Mouse (Mus musculus) liver, postnatal 0 days (tissue): ENCODE results near the gene Chpf2. TPM values are rescaled to one million over a fixed set of nuclear protein-coding genes. Genes with fewer than 3 reads are reported as not detected.
A peak's percentile ranks its signal among the peaks of the same experiment; 100 is the strongest.

Experiments used
- ATAC-seq: fragments of 200-750 bp; cut with Nextera tagmentation; 2 replicates; pipeline ENCODE4 v1.8.0; 2017; ENCODE audit warnings: mild to moderate bottlenecking, moderate library complexity
- DNase-seq: peaks from one replicate; pipeline ENCODE4 v3.0.0-alpha.2; 2016
- H3K27ac ChIP-seq: fragments of 300-500 bp; sonication (generic); 2 replicates; pipeline ENCODE4 v1.5.1; 2014; ENCODE audit warnings: antibody characterized with exemption, moderate library complexity, mild to moderate bottlenecking, low read depth
- H3K27me3 ChIP-seq: fragments of 300-500 bp; sonication (generic); 2 replicates; pipeline ENCODE4 v1.6.1; 2014; ENCODE audit warnings: low read length, control low read depth, mixed read lengths; ENCODE audit not compliant: insufficient read depth
- H3K36me3 ChIP-seq: fragments of 300-500 bp; sonication (generic); replicated peaks from 2 replicates; pipeline ENCODE4 v1.6.1; 2014; ENCODE audit warnings: mild to moderate bottlenecking, control low read depth, low read length, moderate library complexity, mixed read lengths; ENCODE audit not compliant: insufficient read depth
- H3K4me1 ChIP-seq: fragments of 300-500 bp; sonication (generic); 2 replicates; pipeline ENCODE4 v1.6.1; 2014; ENCODE audit warnings: antibody characterized with exemption, mild to moderate bottlenecking, control low read depth; ENCODE audit not compliant: insufficient read depth
- H3K4me2 ChIP-seq: fragments of 300-500 bp; sonication (generic); 2 replicates; pipeline ENCODE4 v1.6.1; 2014; ENCODE audit warnings: low read depth, mild to moderate bottlenecking, low read length, moderate library complexity, mixed read lengths
- H3K4me3 ChIP-seq: fragments of 300-500 bp; sonication (generic); 2 replicates; pipeline ENCODE4 v1.5.1; 2014; ENCODE audit warnings: low read depth, low read length
- H3K9ac ChIP-seq: fragments of 300-500 bp; sonication (generic); replicated peaks from 2 replicates; pipeline ENCODE4 v1.6.1; 2014; ENCODE audit warnings: mild to moderate bottlenecking, moderate library complexity
- H3K9me3 ChIP-seq: fragments of 300-500 bp; sonication (generic); 2 replicates; pipeline ENCODE4 v1.6.1; 2016; ENCODE audit warnings: mild to moderate bottlenecking, control low read depth, low read length, mixed read lengths
- CTCF ChIP-seq: sonication (generic); IDR thresholded peaks from 2 replicates; pipeline ENCODE4 v1.5.1; 2016; ENCODE audit warnings: antibody characterized with exemption, low read depth
- EP300 ChIP-seq: IDR thresholded peaks from 2 replicates; pipeline ENCODE4 v1.6.1; 2016; ENCODE audit warnings: antibody characterized with exemption, low read depth, mild to moderate bottlenecking
- WGBS: fragments of 180-500 bp; shearing (Covaris S2); extraction: QIAGEN DNeasy Blood & Tissue Kit; methylation state at CpG from one replicate; pipeline ENCODE4 v1.1.7; 2014; ENCODE audit not compliant: insufficient replicate concordance; 5-methylcytosine and 5-hydroxymethylcytosine counted together
- polyA plus RNA-seq: library from polyadenylated mRNA; unstranded; fragments of >200 nt; fragmentation: Nextera tagmentation; extraction: Ambion mirVana; gene quantifications from 2 replicates; pipeline ENCODE4 v1.2.1, GENCODE M21; 2015

The Chpf2 gene
- 13.8 and 15.9 TPM in 2 replicates for polyA plus RNA-seq

DNA sequence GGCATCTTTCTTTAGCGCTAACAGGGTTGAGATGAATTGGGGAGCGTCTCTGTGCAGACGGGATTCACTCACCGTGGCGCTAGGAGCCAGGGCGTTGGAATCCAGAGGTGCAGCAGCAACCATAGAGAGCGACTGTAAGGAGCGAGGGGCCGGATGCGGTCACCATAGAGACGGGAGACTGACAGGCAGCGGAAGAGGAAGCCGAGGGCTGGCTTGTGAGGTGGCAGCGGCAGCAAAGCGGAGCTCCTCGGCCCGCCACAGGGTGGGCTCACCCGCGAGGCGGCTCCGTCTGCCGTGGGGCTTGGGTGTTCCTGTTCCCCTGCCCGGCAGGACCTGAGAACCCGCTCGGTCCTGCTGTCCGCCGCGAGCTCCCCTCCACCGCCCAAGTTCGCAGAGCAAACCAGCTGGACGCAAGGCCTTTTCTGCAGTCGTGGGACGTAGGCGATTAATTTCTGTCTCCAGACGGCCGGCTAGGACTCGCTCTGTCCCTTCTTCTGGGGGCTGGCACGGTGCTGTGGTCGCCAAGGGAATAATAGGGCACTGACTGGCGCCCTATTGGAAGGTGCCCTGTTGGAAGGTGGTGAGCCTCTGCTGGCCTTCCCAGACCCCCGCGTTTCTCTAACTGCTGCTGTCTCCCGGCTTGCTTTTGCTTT is at the start of gene Chpf2:
Gene Chpf2 (plus strand): TSS at position 195 of the 653 bp plus-strand sequence.
- 0% methylated on average over 28 of the region's 43 CpGs for WGBS
- TF ChIP-seq CTCF (no peak), EP300 (no peak)
- Histone ChIP-seq H3K4me2 (peak within 1 kb of the TSS; percentile 91), H3K4me1 (peaks cover 19% of the 10 kb centered on the region), H3K27ac (peak within 1 kb of the TSS; percentile 75), H3K9ac (peak within 1 kb of the TSS; percentile 80), H3K36me3 (peaks cover 11% of the 10 kb centered on the region), H3K9me3 (no peaks in the 10 kb centered on the region), H3K4me3 (peak within 1 kb of the TSS; percentile 86), H3K27me3 (no peaks in the 10 kb centered on the region)
- DNase-seq (peak; percentile 88), ATAC-seq (peak; percentile 88)

DNA sequence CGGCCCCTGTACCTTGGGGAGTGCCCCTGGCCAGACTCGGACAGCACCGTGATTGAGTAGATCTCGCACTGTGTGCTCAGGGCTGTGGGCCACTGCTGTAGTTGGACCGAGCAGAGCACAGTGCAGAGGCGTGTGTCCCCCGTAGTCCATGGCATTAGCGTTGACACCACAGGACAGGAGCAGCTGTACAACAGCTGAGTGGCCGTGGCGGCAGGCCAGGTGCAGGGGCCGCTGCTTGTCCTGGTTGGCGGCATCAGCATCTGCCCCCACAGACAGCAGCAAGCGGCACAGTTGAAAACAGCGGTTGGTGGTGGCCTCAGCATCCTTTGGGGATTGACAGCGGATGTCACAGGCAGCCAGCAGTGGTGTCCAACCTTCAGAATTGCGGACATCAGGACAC is 48.9 kb upstream of the Chpf2 start:
- Histone ChIP-seq H3K9me3 (no peaks in the 10 kb centered on the region), H3K27me3 (0 out of 2 replicates have a peak, but pooled peaks cover 5% of the 10 kb centered on the region), H3K36me3 (no peaks in the 10 kb centered on the region), H3K4me3 (no peak overlapping the region), H3K4me2 (no peak overlapping the region), H3K27ac (no peak overlapping the region), H3K4me1 (peaks cover 5% of the 10 kb centered on the region), H3K9ac (no peak overlapping the region)
- TF ChIP-seq CTCF (no peak), EP300 (no peak)
- 65% methylated on average over 16 of the region's 16 CpGs for WGBS
- no peak for DNase-seq
- no peak for ATAC-seq

DNA sequence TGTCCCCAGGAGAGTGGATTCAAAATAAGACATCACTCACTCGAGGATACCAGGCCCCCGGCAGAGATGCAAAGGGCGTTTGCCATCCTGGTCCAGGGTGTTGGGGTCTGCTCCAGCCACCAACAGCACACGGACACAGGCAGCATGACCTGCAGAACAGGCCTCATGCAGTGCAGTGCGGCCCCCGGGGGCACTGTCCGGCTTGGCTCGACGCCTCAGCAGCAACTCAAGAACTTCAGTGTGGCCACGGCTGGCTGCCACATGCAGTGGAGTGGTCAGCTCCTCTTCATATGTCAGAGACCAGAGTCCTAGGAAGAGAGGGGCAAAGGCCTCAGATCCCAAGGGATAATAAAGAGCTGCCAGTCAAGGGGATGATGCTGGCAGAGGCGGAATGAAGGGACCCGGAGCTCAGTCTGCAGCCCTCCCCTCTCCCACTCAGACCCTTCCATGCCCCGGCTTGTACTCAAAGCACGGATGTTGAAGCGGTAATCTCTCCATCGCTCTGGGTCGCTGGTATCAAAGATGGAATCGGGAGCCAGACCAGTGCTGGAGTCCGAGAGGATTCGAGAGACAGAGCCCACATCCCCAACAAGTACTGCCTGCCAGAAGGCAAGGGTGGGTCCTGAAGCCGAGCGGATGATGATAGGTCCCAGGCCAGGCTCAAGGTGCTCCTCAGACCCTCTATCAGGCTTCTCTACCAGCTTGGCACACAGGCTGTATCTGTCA is 46.8 kb upstream of the Chpf2 start:
- ATAC-seq (no peak), DNase-seq (no peak)
- Histone ChIP-seq H3K4me1 (peaks cover 5% of the 10 kb centered on the region), H3K9me3 (no peaks in the 10 kb centered on the region), H3K4me2 (no peak overlapping the region), H3K36me3 (no peaks in the 10 kb centered on the region), H3K27ac (no peak overlapping the region), H3K4me3 (no peak overlapping the region), H3K9ac (no peak overlapping the region), H3K27me3 (0 out of 2 replicates have a peak, but pooled peaks cover 2% of the 10 kb centered on the region)
- TF ChIP-seq EP300 = no peak
- no peak for TF ChIP-seq CTCF
- 77% methylated on average over 22 of the region's 22 CpGs for WGBS

DNA sequence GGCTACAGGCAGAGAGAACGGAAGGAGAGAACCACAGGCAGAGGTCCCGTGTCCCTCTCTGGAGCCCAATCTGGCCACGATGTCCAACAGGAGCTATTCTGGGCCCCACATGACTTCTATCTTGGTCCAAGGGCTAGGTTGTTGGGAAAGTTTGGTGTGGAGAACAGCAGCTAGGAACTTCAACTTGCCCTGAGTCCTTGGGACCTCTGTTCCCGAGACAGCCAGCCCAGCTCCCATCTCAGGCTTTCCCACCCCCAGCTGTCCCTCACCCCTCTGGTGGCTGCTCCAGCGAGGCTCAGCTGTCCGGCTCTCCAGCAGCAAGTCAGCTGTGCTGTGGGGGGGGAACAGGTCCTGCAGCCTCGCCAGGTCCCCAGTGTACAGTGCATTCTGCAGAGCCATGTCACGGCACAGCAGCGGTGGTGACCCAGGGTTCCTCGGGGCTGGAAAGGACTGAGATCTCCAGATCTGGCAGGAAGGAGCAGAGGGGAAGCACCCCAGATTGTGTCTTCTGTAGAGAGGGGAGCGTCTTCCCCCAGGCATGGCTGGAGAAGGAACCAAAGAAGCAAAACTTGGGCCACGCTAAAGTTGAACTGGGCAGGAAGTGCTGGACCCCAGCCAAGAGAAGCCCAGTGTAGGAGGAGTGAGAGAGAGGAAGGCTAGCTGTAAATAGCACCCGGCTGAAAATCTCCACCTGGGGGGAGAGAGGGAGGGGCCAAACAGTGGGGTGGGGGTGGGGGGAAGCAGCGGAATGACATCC is 46.0 kb upstream of the Chpf2 start, which contains the start of gene Asb10:
Gene Asb10 (minus strand): TSS at position 592 of the 757 bp plus-strand sequence.
- Histone ChIP-seq H3K4me3 (0 out of 2 replicates have a peak within 1 kb of the TSS, but pooled peaks have one; percentile 10), H3K27me3 (0 out of 2 replicates have a peak, but pooled peaks cover 2% of the 10 kb centered on the region), H3K36me3 (no peaks in the 10 kb centered on the region), H3K9me3 (no peaks in the 10 kb centered on the region), H3K4me1 (peaks cover 5% of the 10 kb centered on the region), H3K9ac (peak within 1 kb of the TSS; percentile 26; the same call in 1 of the 2 replicates), H3K4me2 (peak within 1 kb of the TSS; percentile 46), H3K27ac (no peak within 1 kb of the TSS)
- 23% methylated on average over 14 of the region's 14 CpGs for WGBS
- peak; percentile 43 for DNase-seq
- peak; percentile 27; the same call in 1 of the 2 replicates for ATAC-seq
- TF ChIP-seq EP300 (no peak), CTCF (no peak)

DNA sequence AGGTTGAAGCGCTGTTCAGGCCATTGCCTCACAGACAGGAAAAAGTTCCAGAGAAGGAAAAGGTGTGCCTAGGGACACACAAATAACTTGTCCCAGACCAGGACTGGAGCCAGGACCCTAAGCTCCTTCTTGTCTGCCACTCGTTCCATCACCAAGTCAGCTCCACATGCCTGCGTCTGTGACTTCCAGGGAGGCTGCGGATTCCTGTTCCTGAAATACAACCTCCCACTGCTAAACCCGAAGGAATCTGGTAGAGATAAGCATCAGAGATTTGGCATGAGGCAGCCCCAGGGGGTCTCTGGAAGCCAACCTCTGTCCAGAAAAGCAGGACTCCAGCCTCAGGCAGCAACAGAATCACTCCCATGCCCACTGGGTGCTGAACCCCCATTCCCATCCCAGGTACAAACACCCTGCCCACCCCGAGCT is 45.4 kb upstream of the Chpf2 start:
- Histone ChIP-seq H3K9me3 (no peaks in the 10 kb centered on the region), H3K27me3 (0 out of 2 replicates have a peak, but pooled peaks cover 2% of the 10 kb centered on the region), H3K4me2 (peak overlapping the region; percentile 46), H3K4me1 (peaks cover 5% of the 10 kb centered on the region), H3K27ac (no peak overlapping the region), H3K4me3 (no peak overlapping the region), H3K9ac (no peak overlapping the region), H3K36me3 (no peaks in the 10 kb centered on the region)
- DNase-seq (no peak), ATAC-seq (no peak)
- TF ChIP-seq EP300 = no peak
- no peak for TF ChIP-seq CTCF
- 25% methylated on average over 6 of the region's 6 CpGs for WGBS

DNA sequence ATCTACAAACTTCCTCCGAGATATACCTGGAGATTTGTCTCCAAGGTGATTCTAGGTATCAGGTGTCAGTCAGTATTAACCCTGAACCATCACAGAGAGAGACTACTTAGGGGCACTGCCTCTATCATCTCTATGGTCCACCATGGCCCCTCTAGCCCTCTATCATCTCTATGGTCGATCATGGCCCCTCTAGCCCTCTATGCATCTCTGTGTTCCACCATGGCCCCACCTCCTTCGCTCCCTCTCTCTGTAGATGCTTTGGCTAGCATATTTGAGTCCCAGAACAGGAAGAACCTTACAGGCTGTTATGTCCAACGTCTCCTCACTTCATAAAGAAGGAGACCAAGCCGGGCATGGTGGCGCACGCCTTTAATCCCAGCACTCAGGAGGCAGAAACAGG is 43.9 kb upstream of the Chpf2 start:
- no peak overlapping the region for H3K9ac ChIP-seq
- 59% methylated on average over 7 of the region's 7 CpGs for WGBS
- H3K4me3 ChIP-seq = no peak overlapping the region
- peaks cover 5% of the 10 kb centered on the region for H3K4me1 ChIP-seq
- ATAC-seq = no peak
- H3K4me2 ChIP-seq = no peak overlapping the region
- H3K36me3 ChIP-seq = no peaks in the 10 kb centered on the region
- DNase-seq = no peak
- TF ChIP-seq CTCF (no peak), EP300 (no peak)
- 0 out of 2 replicates have a peak, but pooled peaks cover 2% of the 10 kb centered on the region for H3K27me3 ChIP-seq
- no peaks in the 10 kb centered on the region for H3K9me3 ChIP-seq
- no peak overlapping the region for H3K27ac ChIP-seq
